In the genomic region with DNA sequence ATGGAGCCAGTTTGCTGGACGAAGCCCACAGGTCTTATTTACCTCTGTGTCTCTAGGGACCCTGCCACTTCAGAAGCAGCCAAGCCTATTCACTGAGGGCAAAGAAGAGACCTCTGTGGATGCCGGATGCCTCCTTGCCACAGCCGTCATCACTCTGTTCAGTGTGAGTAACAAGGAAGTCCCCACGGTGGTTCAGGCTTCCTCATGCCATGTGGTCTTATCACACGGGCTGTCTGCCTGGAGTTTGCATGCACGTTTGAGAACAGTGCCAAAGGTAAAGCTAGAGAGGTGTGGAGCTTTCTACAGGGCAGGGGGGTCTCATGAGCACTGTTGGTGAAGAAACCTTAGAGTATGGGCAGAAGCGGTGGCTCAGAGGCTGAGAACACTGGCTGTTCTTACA, we compare ENCODE assay signal across 33 mouse cellular contexts. TPM values are rescaled to one million over a fixed set of nuclear protein-coding genes. Genes with fewer than 3 reads are reported as not detected.
"Had no signal": no experiment of that assay in that cellular context is flagged by ENCODE, and none has a peak within 500 bp of the region (broad histone marks: within the 10 kb centered on the region; RNA-seq: fewer than 3 reads in every experiment).

No protein-coding gene starts in this region.

- DNase-seq: left cerebral cortex, postnatal 4 days; liver; liver, embryonic 13.5 days; liver, postnatal 0 days; lung, adult 18-20 months; lung, adult 2 months; lung, embryonic 14.5 days; lung, postnatal 10 days; lung, postnatal 14 days; lung, postnatal 36 days; lung, postnatal 4 days; midbrain, embryonic 14.5 days had no signal

- ATAC-seq: liver, embryonic 12.5 days; liver, postnatal 0 days; lung, postnatal 0 days; midbrain, embryonic 13.5 days; midbrain, embryonic 15.5 days; midbrain, embryonic 16.5 days had no signal

- H3K4me3 ChIP-seq: left cerebral cortex, adult 2 months; limb, embryonic 10.5 days; limb, embryonic 12.5 days; limb, embryonic 13.5 days; limb, embryonic 15.5 days; liver, embryonic 12.5 days; liver, embryonic 13.5 days; liver, embryonic 15.5 days; lung, embryonic 15.5 days; megakaryocyte, embryonic 14.5 days; midbrain, embryonic 10.5 days; midbrain, embryonic 12.5 days; midbrain, embryonic 13.5 days; midbrain, embryonic 15.5 days; myocyte had no signal

- H3K9ac ChIP-seq: limb, embryonic 12.5 days; limb, embryonic 15.5 days; liver, embryonic 12.5 days; liver, embryonic 13.5 days; liver, embryonic 14.5 days; liver, embryonic 15.5 days; liver, postnatal 0 days; lung, embryonic 14.5 days; lung, embryonic 15.5 days; midbrain, embryonic 12.5 days; midbrain, embryonic 13.5 days; midbrain, embryonic 15.5 days had no signal

- H3K27me3 ChIP-seq: limb, embryonic 12.5 days; limb, embryonic 13.5 days; limb, embryonic 15.5 days; liver, embryonic 12.5 days; liver, embryonic 13.5 days; liver, embryonic 15.5 days; lung, embryonic 15.5 days; megakaryocyte, embryonic 14.5 days; midbrain, embryonic 12.5 days; midbrain, embryonic 13.5 days; midbrain, embryonic 15.5 days had no signal

- H3K27ac ChIP-seq: left cerebral cortex, adult 2 months; limb, embryonic 10.5 days; limb, embryonic 12.5 days; limb, embryonic 13.5 days; limb, embryonic 15.5 days; liver, embryonic 12.5 days; liver, embryonic 13.5 days; liver, embryonic 14.5 days; liver, embryonic 15.5 days; lung, embryonic 15.5 days; macrophage; midbrain, embryonic 10.5 days; midbrain, embryonic 12.5 days; midbrain, embryonic 13.5 days; midbrain, embryonic 15.5 days had no signal

- H3K9me3 ChIP-seq: limb, embryonic 10.5 days; limb, embryonic 12.5 days; limb, embryonic 13.5 days; limb, embryonic 15.5 days; liver, embryonic 12.5 days; liver, embryonic 13.5 days; liver, embryonic 15.5 days; lung, embryonic 15.5 days; megakaryocyte, embryonic 14.5 days; midbrain, embryonic 10.5 days; midbrain, embryonic 12.5 days; midbrain, embryonic 13.5 days; midbrain, embryonic 15.5 days had no signal

- H3K4me2 ChIP-seq: limb, embryonic 12.5 days; limb, embryonic 13.5 days; limb, embryonic 15.5 days; liver, embryonic 11.5 days; liver, embryonic 12.5 days; liver, embryonic 13.5 days; liver, embryonic 15.5 days; lung, embryonic 14.5 days; lung, embryonic 15.5 days; midbrain, embryonic 11.5 days; midbrain, embryonic 12.5 days; midbrain, embryonic 13.5 days; midbrain, embryonic 15.5 days had no signal

- H3K4me1 ChIP-seq: limb, embryonic 10.5 days; limb, embryonic 12.5 days; limb, embryonic 13.5 days; limb, embryonic 15.5 days; liver, embryonic 12.5 days; liver, embryonic 13.5 days; liver, embryonic 15.5 days; lung, embryonic 15.5 days; midbrain, embryonic 10.5 days; midbrain, embryonic 12.5 days; midbrain, embryonic 13.5 days; midbrain, embryonic 15.5 days had no signal

RNA-seq across cellular contexts. Expression of a gene that starts 29.1 kb away (rescaled TPM):
- polyA plus RNA-seq: lung, postnatal 0 days; midbrain, embryonic 12.5 days; midbrain, postnatal 0 days had no signal
